Mouse (Mus musculus) B cell, adult (primary cell): ENCODE measurements around the gene Mmgt1. TPM values are rescaled to one million over a fixed set of nuclear protein-coding genes. Genes with fewer than 3 reads are reported as not detected.

Experiments used
- total RNA-seq: library from RNA; stranded (reverse); gene quantifications from 4 replicates; pipeline ENCODE4 v1.2.4, GENCODE M21; 2023; ENCODE audit not compliant: inconsistent age

Mmgt1 gene
- total RNA-seq = 9.8 to 11.6 TPM (median 10.3 TPM) in 4 replicates

GRCm38 (mm10) chrX:56597887-56598640, at the start of gene Mmgt1:
Mmgt1 (minus strand) TSS chrX:56598069.

GRCm38 (mm10) chrX:56609623-56610317, 11.9 kb upstream of the Mmgt1 start, which contains the start of gene Slc9a6:
Slc9a6 (plus strand) TSS chrX:56609757.

GRCm38 (mm10) chrX:56549506-56549905, 48.4 kb downstream of the Mmgt1 start, which contains the start of gene Gm648:
Gm648 (minus strand) TSS chrX:56549606.

Other genes with a start within 250 kb of the Mmgt1 start
- not detected in 4 replicates for gene Smim10l2a, start 223.5 kb downstream of the Mmgt1 start, total RNA-seq
- not detected in 4 replicates for gene Gm2174, start 150.1 kb downstream of the Mmgt1 start, total RNA-seq
- 60.8 to 65.4 TPM (median 62.4 TPM) in 4 replicates for gene Ints6l, start 143.2 kb downstream of the Mmgt1 start, total RNA-seq
- gene Gm10477, start 73.3 kb downstream of the Mmgt1 start, total RNA-seq = not detected in 4 replicates
- not detected in 4 replicates for gene Gm648, start 48.5 kb downstream of the Mmgt1 start, total RNA-seq
- gene Slc9a6, start 11.7 kb upstream of the Mmgt1 start, total RNA-seq = 8.3 to 12.3 TPM (median 10.1 TPM) in 4 replicates
- gene Fhl1, start 133.7 kb upstream of the Mmgt1 start, total RNA-seq = 0.72 to 1.5 TPM in 2 of 4 replicates, not detected in the others
- gene Map7d3, start 224.3 kb upstream of the Mmgt1 start, total RNA-seq = 0.35 to 1.5 TPM (median 0.51 TPM) in 4 replicates